Mouse (Mus musculus) ES-Bruce4 (cell line): ENCODE data around the gene Baz2b.

Experiments
- CTCF ChIP-seq: IDR thresholded peaks from one replicate; pipeline ENCODE4 v1.8.1; 2011; ENCODE audit warnings: low read depth, low read length
- EP300 ChIP-seq: IDR thresholded peaks from 2 replicates; pipeline ENCODE4 v1.6.1; 2011; ENCODE audit warnings: low read depth, low read length; ENCODE audit not compliant: insufficient read depth

DNA sequence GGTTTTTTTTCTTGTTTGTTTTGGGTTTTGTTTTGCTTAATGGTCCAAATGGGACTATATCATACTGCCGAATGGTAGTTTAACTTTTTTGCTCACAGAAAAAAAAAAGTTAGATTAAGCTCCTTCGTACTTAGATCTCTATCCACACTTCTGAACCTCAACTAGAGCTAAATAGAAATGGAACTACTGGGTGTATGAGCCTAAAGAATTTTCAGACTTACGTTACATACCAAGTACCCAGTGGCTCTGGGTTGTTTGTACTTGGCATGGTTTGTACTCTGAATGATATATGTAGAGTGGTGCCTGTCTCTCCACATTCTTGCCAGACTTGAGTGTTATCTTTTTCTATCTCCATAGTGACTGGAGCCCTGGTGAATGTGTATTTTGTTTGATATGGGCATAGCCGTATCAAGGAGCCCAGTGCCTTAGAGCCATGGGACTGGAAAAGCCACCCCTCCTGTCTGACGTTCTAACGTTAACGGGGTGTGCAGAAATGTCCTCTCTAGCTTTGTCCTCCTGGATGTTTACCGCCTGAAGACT lies 326.8 kb downstream of the Baz2b start:
- no peak for TF ChIP-seq CTCF
- no peak for TF ChIP-seq EP300
